Mouse (Mus musculus) neural tube, embryonic 11.5 days (tissue): Measurements from ENCODE around the gene Gm49355. TPM values are rescaled to one million over a fixed set of nuclear protein-coding genes. Genes with fewer than 3 reads are reported as not detected.

ENCODE experiments used
- ATAC-seq: fragments of 200-750 bp; cut with Nextera tagmentation; 2 replicates; pipeline ENCODE4 v1.8.0; 2017; ENCODE audit warnings: moderate number of reproducible peaks, mild to moderate bottlenecking, moderate TSS enrichment, moderate library complexity; ENCODE audit not compliant: insufficient read depth, low FRiP score, low TSS enrichment
- DNase-seq: peaks from one replicate; pipeline ENCODE4 v3.0.0-alpha.2; 2015; ENCODE audit warnings: low spot score
- H3K27ac ChIP-seq: fragments of 300-500 bp; sonication (generic); 2 replicates; pipeline ENCODE4 v1.5.1; 2014; ENCODE audit warnings: low read depth, mild to moderate bottlenecking, low read length
- H3K27me3 ChIP-seq: fragments of 300-500 bp; sonication (generic); 2 replicates; pipeline ENCODE4 v1.6.1; 2014; ENCODE audit warnings: mild to moderate bottlenecking, low read length, mixed read lengths; ENCODE audit not compliant: control insufficient read depth, insufficient read depth
- H3K36me3 ChIP-seq: fragments of 300-500 bp; sonication (generic); 2 replicates; pipeline ENCODE4 v1.6.1; 2014; ENCODE audit warnings: mild to moderate bottlenecking, low read length, moderate library complexity, mixed read lengths; ENCODE audit not compliant: control insufficient read depth, insufficient read depth
- H3K4me1 ChIP-seq: fragments of 300-500 bp; sonication (generic); 2 replicates; pipeline ENCODE4 v1.6.1; 2014; ENCODE audit warnings: low read length, mixed read lengths; ENCODE audit not compliant: control insufficient read depth, insufficient read depth
- H3K4me2 ChIP-seq: fragments of 300-500 bp; sonication (generic); 2 replicates; pipeline ENCODE4 v1.6.1; 2014; ENCODE audit warnings: low read depth, mild to moderate bottlenecking, moderate library complexity
- H3K4me3 ChIP-seq: fragments of 300-500 bp; sonication (generic); 2 replicates; pipeline ENCODE4 v1.5.1; 2014; ENCODE audit warnings: low read depth, low read length
- H3K9ac ChIP-seq: fragments of 300-500 bp; sonication (generic); 2 replicates; pipeline ENCODE4 v1.6.1; 2014; ENCODE audit warnings: mild to moderate bottlenecking, low read length
- H3K9me3 ChIP-seq: fragments of 300-500 bp; sonication (generic); 2 replicates; pipeline ENCODE4 v1.6.1; 2016; ENCODE audit warnings: low read length; ENCODE audit not compliant: control insufficient read depth
- WGBS: fragments of 180-500 bp; shearing (Covaris S2); extraction: QIAGEN DNeasy Blood & Tissue Kit; methylation state at CpG from one replicate; pipeline ENCODE4 v1.1.7; 2014; 5-methylcytosine and 5-hydroxymethylcytosine counted together
- polyA plus RNA-seq: library from polyadenylated mRNA; unstranded; fragments of >200 nt; fragmentation: Nextera tagmentation; extraction: Ambion mirVana; gene quantifications from 2 replicates; pipeline ENCODE4 v1.2.1, GENCODE M21; 2014

Gm49355 gene
- polyA plus RNA-seq, 1 experiment from 2014 or later, result 0.12 TPM

DNA sequence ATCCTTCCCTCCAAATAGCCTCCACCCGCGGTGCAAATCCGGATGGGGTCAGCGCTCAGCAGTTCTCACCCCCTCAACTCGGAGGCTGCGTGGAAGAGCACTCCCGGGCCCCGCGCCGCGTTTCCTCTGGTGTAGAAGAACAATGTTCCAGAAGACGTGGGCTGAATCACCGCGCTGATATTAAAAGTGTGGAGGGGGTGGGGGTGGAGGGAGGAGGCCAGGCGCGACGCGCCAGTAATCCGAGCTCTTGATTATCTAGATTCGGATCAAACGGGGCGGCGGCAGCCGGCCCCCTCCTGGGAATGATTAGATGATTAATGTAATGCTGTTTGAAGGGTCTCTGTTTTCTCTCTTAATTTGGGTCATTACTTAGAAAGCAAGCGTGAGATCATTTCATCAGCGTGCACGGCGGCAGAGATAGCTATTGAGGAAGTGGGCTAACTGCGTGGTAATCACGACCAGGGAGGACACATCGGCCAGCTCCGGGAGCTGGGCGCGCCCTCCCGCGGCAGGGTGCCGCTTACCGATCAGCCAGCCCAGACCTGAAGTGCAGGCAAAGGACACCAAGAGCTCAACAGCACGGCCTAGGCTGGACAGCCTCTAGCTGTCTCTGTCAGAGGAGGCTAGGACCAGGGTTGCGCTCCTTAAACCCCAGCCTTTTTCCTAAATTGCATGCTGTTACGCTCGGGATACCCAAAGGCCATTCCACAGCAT, 57.5 kb downstream of the Gm49355 start:
- no peak overlapping the region for H3K4me3 ChIP-seq
- H3K27ac ChIP-seq, result no peak overlapping the region
- ATAC-seq (no peak), DNase-seq (peak; percentile 56)
- H3K4me1 ChIP-seq, result no peaks in the 10 kb centered on the region; the same call in 1 of the 2 replicates
- H3K9me3 ChIP-seq, result no peaks in the 10 kb centered on the region
- no peak overlapping the region for H3K4me2 ChIP-seq
- H3K9ac ChIP-seq, result no peak overlapping the region
- no peaks in the 10 kb centered on the region for H3K36me3 ChIP-seq
- under 1% methylated on average over 42 of the region's 42 CpGs for WGBS
- peaks cover 99% of the 10 kb centered on the region for H3K27me3 ChIP-seq

DNA sequence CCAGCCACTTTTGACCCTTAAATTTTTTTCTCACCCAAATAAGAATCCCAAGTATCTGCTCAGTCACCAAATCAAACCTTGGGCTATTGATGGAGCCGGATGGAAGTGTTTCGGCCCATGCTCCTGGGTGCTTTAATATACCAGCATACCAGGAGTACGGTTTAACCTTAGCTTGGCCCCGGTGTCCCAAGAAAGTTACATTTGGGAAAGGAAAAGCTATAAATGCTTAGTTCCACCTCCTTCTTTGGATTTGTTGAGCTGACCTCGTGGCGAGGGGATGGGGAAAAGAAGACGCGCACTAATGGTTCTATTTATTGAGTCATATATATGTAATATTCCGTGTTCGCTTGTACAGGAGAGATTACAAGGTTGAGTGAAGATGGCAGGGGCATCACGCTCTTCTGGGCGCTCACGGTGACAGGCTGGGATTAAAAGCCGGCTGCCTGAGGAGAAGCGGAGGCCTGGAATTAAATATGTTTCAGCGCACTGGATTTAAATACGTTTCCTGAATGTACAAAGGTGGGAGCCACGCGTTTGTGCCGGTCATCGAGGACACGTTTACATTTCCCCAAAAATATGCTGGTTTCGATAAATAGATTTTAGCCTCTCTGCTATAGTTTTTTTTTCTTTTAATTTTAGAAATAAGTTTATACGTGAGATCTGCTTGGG, 58.1 kb downstream of the Gm49355 start:
- Histone ChIP-seq H3K36me3 (no peaks in the 10 kb centered on the region), H3K9ac (no peak overlapping the region), H3K27me3 (peaks cover 99% of the 10 kb centered on the region), H3K27ac (no peak overlapping the region), H3K9me3 (no peaks in the 10 kb centered on the region), H3K4me1 (no peaks in the 10 kb centered on the region; the same call in 1 of the 2 replicates), H3K4me3 (no peak overlapping the region), H3K4me2 (no peak overlapping the region)
- 3% methylated on average over 24 of the region's 24 CpGs for WGBS
- peak; percentile 42 for DNase-seq
- ATAC-seq, result no peak

DNA sequence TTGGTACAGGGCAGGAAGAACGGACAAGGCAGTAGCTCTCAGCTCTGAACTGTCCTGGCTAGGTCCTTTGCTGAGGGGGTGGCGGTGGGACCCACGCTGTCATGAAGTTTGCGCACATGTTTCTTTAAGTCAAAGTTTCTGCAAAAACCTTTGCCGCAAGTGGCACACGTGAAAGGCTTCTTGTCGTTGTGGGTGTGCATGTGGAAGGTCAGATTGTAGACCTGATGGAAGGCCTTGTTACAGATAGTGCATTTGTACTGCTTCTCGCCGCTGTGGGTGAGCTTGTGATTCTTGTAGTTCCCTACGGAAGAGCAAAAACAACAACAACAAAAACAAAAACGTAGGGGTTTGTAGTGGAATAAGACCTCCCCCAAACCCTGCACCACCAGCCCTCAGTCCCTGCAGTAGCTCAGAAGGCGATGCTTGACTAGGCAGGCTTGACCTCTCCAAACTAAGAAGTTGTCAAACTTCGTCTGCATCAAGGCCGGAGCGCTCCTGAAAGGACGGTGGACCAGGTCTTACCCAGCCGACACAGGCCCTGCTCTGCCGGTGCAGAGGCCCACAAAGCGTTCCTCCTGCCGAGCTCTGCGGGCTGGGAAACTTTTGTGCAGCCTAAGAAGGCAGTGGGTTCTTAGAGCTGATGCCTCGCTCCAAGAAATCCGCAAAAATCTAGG, 58.8 kb downstream of the Gm49355 start:
- DNase-seq (peak; percentile 51), ATAC-seq (no peak)
- Histone ChIP-seq H3K4me1 (no peaks in the 10 kb centered on the region; the same call in 1 of the 2 replicates), H3K4me3 (no peak overlapping the region), H3K9me3 (no peaks in the 10 kb centered on the region), H3K9ac (no peak overlapping the region), H3K27ac (no peak overlapping the region), H3K4me2 (no peak overlapping the region), H3K27me3 (peaks cover 99% of the 10 kb centered on the region), H3K36me3 (no peaks in the 10 kb centered on the region)
- WGBS, result 2% methylated on average over 23 of the region's 23 CpGs

GRCm38 (mm10) chr14:12343451-12343941, 59.7 kb downstream of the Gm49355 start:
- Histone ChIP-seq H3K27ac (no peak overlapping the region), H3K36me3 (no peaks in the 10 kb centered on the region), H3K27me3 (peaks cover 99% of the 10 kb centered on the region), H3K4me3 (no peak overlapping the region), H3K4me1 (no peaks in the 10 kb centered on the region; the same call in 1 of the 2 replicates), H3K9me3 (no peaks in the 10 kb centered on the region), H3K9ac (no peak overlapping the region), H3K4me2 (no peak overlapping the region)
- DNase-seq (peak; percentile 36), ATAC-seq (no peak)
- WGBS, result under 1% methylated on average over 20 of the region's 20 CpGs

GRCm38 (mm10) chr14:12344061-12344745, 60.4 kb downstream of the Gm49355 start:
- Histone ChIP-seq H3K9ac (no peak overlapping the region), H3K4me3 (peak overlapping the region; percentile 5; the same call in 1 of the 2 replicates), H3K27me3 (peaks cover 100% of the 10 kb centered on the region), H3K4me2 (peak overlapping the region; percentile 20; the same call in 1 of the 2 replicates), H3K4me1 (no peaks in the 10 kb centered on the region; the same call in 1 of the 2 replicates), H3K36me3 (no peaks in the 10 kb centered on the region), H3K27ac (no peak overlapping the region), H3K9me3 (no peaks in the 10 kb centered on the region)
- DNase-seq (no peak), ATAC-seq (no peak)
- WGBS, result 4% methylated on average over 24 of the region's 24 CpGs

- Histone ChIP-seq H3K4me2 (peak overlapping the region; percentile 20; the same call in 1 of the 2 replicates), H3K4me3 (peak overlapping the region; percentile 5; the same call in 1 of the 2 replicates), H3K4me1 (no peaks in the 10 kb centered on the region; the same call in 1 of the 2 replicates), H3K9ac (no peak overlapping the region), H3K36me3 (no peaks in the 10 kb centered on the region), H3K27me3 (peaks cover 100% of the 10 kb centered on the region), H3K9me3 (no peaks in the 10 kb centered on the region), H3K27ac (no peak overlapping the region)
- peak; percentile 17; the same call in 1 of the 2 replicates for ATAC-seq
- peak; percentile 44 for DNase-seq
- 0% methylated on average over 32 of the region's 39 CpGs for WGBS
These were observed 61.0 kb downstream of the Gm49355 start for GRCm38 (mm10) chr14:12344746-12345240.

DNA sequence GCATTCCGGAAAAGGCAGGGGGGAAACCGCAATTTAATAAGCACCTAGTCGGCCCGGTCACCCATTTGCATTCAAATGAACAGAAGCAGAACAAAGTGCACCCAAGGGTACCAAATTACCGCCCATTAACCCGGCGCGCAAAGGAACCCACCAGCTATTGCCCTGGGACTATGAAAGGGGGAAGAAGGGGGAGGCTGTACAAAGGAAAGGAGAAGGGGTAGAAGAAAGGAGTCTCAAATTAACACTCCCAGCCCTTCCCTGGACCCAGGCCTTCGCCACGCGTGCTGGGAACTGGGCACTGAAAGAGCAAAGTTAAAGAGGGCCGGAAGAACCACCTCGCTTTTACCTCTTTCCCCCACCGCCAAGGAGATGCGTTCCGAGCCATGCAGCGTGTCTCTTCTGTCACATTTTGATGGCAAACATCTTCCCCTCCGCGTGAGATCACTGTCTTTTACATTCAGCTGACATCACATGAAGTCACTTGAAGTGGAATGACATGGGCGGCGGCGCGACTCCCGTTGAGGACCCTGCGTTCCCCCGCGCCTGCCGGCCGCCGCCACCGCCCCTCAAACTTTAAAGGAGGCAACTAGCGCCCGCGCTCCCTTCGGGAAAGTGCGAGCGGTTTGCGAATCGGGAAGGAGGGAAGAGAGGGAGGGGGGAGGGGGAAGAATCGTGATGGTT, 61.6 kb downstream of the Gm49355 start:
- Histone ChIP-seq H3K9me3 (no peaks in the 10 kb centered on the region), H3K27ac (no peak overlapping the region), H3K4me2 (no peak overlapping the region), H3K4me3 (no peak overlapping the region), H3K4me1 (no peaks in the 10 kb centered on the region; the same call in 1 of the 2 replicates), H3K9ac (no peak overlapping the region), H3K27me3 (peaks cover 99% of the 10 kb centered on the region), H3K36me3 (no peaks in the 10 kb centered on the region)
- no peak for ATAC-seq
- WGBS, result under 1% methylated on average over 40 of the region's 40 CpGs
- DNase-seq, result peak; percentile 42
